Mouse (Mus musculus) cerebellum, adult (tissue): ENCODE results near the gene Tbcel.

Source experiments
- ATAC-seq: cut with Nextera tagmentation; 2 replicates; pipeline ENCODE4 v1.9.2; 2017; ENCODE audit warnings: mild to moderate bottlenecking, moderate library complexity, mixed read lengths; ENCODE audit not compliant: insufficient number of reproducible peaks, low FRiP score, low TSS enrichment

Tbcel gene

GRCm38 (mm10) chr9:42394903-42395302, 112.7 kb downstream of the Tbcel start:
- no peak for ATAC-seq

- no peak for ATAC-seq
Measured at GRCm38 (mm10) chr9:42394321-42394720, 113.3 kb downstream of the Tbcel start.

GRCm38 (mm10) chr9:42392927-42393326, 114.7 kb downstream of the Tbcel start:
- no peak for ATAC-seq

GRCm38 (mm10) chr9:42388490-42388889, 119.1 kb downstream of the Tbcel start:
- ATAC-seq = no peak

GRCm38 (mm10) chr9:42387038-42387437, 120.6 kb downstream of the Tbcel start:
- no peak for ATAC-seq

- no peak for ATAC-seq
Measured at GRCm38 (mm10) chr9:42385656-42386055, 122.0 kb downstream of the Tbcel start.

GRCm38 (mm10) chr9:42382628-42383347, 124.8 kb downstream of the Tbcel start:
- no peak for ATAC-seq

GRCm38 (mm10) chr9:42382063-42382462, 125.5 kb downstream of the Tbcel start:
- no peak for ATAC-seq

GRCm38 (mm10) chr9:42378071-42378470, 129.5 kb downstream of the Tbcel start:
- no peak for ATAC-seq

GRCm38 (mm10) chr9:42377656-42378055, 130.0 kb downstream of the Tbcel start:
- no peak for ATAC-seq

- ATAC-seq = no peak
Measured at GRCm38 (mm10) chr9:42371670-42372368, 135.8 kb downstream of the Tbcel start.
